Mouse (Mus musculus) neural tube, embryonic 14.5 days (tissue): ENCODE measurements at regions not wholly inside any gene's neighbourhood (a gene's known extent, or its start where the extent isn't known, plus 50 kb on each side); places are given as distances from the start of the nearest gene placed in this dataset.
"Not testable (repeated sequence)": the region's sequence is repeated elsewhere in the genome, so short reads cannot be mapped to it uniquely, and the experiment has no call there.

Experiments
- ATAC-seq: fragments of 200-750 bp; cut with Nextera tagmentation; 2 replicates; pipeline ENCODE4 v1.8.0; 2017; ENCODE audit warnings: low read depth, mild to moderate bottlenecking, moderate TSS enrichment, moderate library complexity
- H3K27ac ChIP-seq: fragments of 300-500 bp; sonication (generic); 2 replicates; pipeline ENCODE4 v1.5.1; 2014; ENCODE audit warnings: low read depth, mild to moderate bottlenecking, control low read depth, low read length, moderate library complexity, mixed read lengths
- H3K27me3 ChIP-seq: fragments of 300-500 bp; sonication (generic); 2 replicates; pipeline ENCODE4 v1.6.1; 2014; ENCODE audit warnings: low read length; ENCODE audit not compliant: control insufficient read depth, insufficient read depth
- H3K36me3 ChIP-seq: fragments of 300-500 bp; sonication (generic); 2 replicates; pipeline ENCODE4 v1.6.1; 2014; ENCODE audit warnings: low read length, mixed read lengths; ENCODE audit not compliant: control insufficient read depth, insufficient read depth
- H3K4me1 ChIP-seq: fragments of 300-500 bp; sonication (generic); 2 replicates; pipeline ENCODE4 v1.6.1; 2014; ENCODE audit warnings: low read length; ENCODE audit not compliant: control insufficient read depth, insufficient read depth
- H3K4me2 ChIP-seq: fragments of 300-500 bp; sonication (generic); 2 replicates; pipeline ENCODE4 v1.6.1; 2014; ENCODE audit warnings: mild to moderate bottlenecking, low read depth, low read length, control low read depth
- H3K4me3 ChIP-seq: fragments of 300-500 bp; sonication (generic); 2 replicates; pipeline ENCODE4 v1.5.1; 2014; ENCODE audit warnings: low read depth, low read length, control low read depth, mixed read lengths
- H3K9ac ChIP-seq: fragments of 300-500 bp; sonication (generic); replicated peaks from 2 replicates; pipeline ENCODE4 v1.6.1; 2014; ENCODE audit warnings: low read depth, mild to moderate bottlenecking, control low read depth, low read length, mixed read lengths
- H3K9me3 ChIP-seq: fragments of 300-500 bp; sonication (generic); 2 replicates; pipeline ENCODE4 v1.6.1; 2016; ENCODE audit warnings: low read length; ENCODE audit not compliant: control insufficient read depth
- WGBS: fragments of 180-500 bp; shearing (Covaris S2); extraction: QIAGEN DNeasy Blood & Tissue Kit; methylation state at CpG from one replicate; pipeline ENCODE4 v1.1.7; 2014; 5-methylcytosine and 5-hydroxymethylcytosine counted together

DNA sequence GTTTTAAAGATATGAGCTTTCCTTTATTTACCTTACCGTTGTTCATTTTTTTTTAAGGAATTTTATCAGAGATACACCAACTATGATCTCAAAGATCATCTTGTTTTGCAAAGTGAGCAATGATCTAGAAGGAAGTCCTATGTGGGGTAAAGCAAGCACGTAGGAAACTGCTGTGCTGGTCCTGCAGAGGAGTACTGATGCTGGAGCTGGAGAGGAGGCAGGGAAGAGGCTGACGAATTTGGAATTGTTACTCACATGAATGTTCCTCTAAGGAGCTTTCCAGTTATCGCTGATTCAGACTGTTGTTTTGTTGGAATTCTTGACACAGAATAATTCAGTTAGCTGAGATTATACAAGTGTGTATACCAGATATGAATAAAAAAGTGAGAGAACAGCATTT lies 680.6 kb downstream of the Efna5 start:
- 85% methylated on average over 4 of the region's 4 CpGs for WGBS

DNA sequence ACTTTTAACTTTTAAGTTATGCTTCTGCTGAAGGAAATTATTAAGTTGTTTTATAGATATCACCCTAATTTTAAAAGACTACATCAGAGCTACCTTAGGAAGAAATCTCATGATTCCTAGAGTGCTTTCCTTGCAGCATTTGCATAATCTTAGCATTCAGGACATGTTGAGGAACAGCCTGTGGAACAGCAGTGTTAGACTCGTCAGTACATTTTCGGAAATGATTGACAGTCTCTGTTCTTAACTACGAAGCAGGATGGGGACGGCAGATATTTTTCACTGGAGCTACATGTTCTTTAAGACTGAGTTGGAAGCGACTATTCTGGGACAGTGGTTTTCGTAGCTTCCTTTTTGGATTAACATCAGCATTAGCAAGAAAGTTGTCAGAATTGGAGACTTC lies 681.6 kb downstream of the Efna5 start:
- no peak overlapping the region for H3K4me3 ChIP-seq
- no peaks in the 10 kb centered on the region for H3K36me3 ChIP-seq
- H3K27me3 ChIP-seq, result no peaks in the 10 kb centered on the region
- 89% methylated on average over 6 of the region's 6 CpGs for WGBS
- no peak overlapping the region for H3K9ac ChIP-seq
- no peak overlapping the region for H3K4me2 ChIP-seq
- H3K9me3 ChIP-seq, result no peaks in the 10 kb centered on the region
- H3K27ac ChIP-seq, result no peak overlapping the region
- no peak for ATAC-seq
- H3K4me1 ChIP-seq, result no peaks in the 10 kb centered on the region

More for the DNA sequence above, 680.6 kb downstream of the Efna5 start:
- Histone ChIP-seq H3K4me2 (no peak overlapping the region), H3K9ac (no peak overlapping the region), H3K4me3 (no peak overlapping the region), H3K36me3 (no peaks in the 10 kb centered on the region), H3K4me1 (no peaks in the 10 kb centered on the region), H3K9me3 (no peaks in the 10 kb centered on the region), H3K27ac (no peak overlapping the region), H3K27me3 (no peaks in the 10 kb centered on the region)
- ATAC-seq, result no peak

DNA sequence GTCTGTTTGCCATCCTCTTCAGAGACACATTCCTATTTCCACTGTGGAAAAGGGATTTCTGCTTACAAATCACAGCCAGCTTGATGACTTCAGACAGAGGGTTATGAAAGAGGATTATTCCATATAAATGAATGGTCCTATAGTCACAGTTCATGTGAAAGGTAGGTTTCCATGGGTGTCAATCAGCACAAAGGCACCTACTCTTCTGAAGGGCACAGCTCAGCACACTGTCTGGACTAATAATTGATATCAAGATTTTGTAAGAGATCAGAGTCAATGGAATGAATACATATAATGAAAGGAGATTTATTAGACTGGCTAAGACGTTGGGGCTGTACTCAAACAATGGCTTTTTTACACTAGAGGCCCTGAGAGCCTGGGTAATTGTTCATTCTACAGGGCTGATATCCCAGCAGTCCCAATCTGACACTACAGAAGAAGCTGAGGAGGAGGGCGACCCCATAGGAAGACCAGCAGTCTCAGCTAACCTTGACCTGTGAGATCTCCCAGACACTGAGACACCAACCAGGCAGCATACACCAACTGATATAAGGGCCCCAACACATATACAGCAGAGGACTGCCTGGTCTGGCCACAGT lies 702.4 kb downstream of the Efna5 start:
- H3K9ac ChIP-seq, result no peak overlapping the region
- H3K27me3 ChIP-seq, result no peaks in the 10 kb centered on the region
- H3K27ac ChIP-seq, result no peak overlapping the region
- no peak overlapping the region for H3K4me3 ChIP-seq
- no peaks in the 10 kb centered on the region for H3K4me1 ChIP-seq
- no peaks in the 10 kb centered on the region for H3K36me3 ChIP-seq
- H3K9me3 ChIP-seq, result no peaks in the 10 kb centered on the region
- WGBS, result 53% methylated on average over 2 of the region's 2 CpGs
- ATAC-seq, result no peak
- H3K4me2 ChIP-seq, result no peak overlapping the region

GRCm38 (mm10) chr17:62176336-62176735 lies 704.8 kb downstream of the Efna5 start:
- Histone ChIP-seq H3K27ac (no peak overlapping the region), H3K4me1 (no peaks in the 10 kb centered on the region), H3K4me3 (no peak overlapping the region), H3K36me3 (no peaks in the 10 kb centered on the region), H3K9ac (no peak overlapping the region), H3K9me3 (no peaks in the 10 kb centered on the region), H3K4me2 (no peak overlapping the region), H3K27me3 (no peaks in the 10 kb centered on the region)
- 89% methylated on average over 5 of the region's 5 CpGs for WGBS
- no peak for ATAC-seq

- Histone ChIP-seq H3K27ac (no peak overlapping the region), H3K36me3 (no peaks in the 10 kb centered on the region), H3K4me1 (no peaks in the 10 kb centered on the region), H3K9me3 (no peaks in the 10 kb centered on the region), H3K4me3 (no peak overlapping the region), H3K9ac (no peak overlapping the region), H3K27me3 (no peaks in the 10 kb centered on the region), H3K4me2 (no peak overlapping the region)
- 96% methylated on average over 5 of the region's 5 CpGs for WGBS
- no peak for ATAC-seq
These were observed 708.8 kb downstream of the Efna5 start for GRCm38 (mm10) chr17:62172305-62172704.

DNA sequence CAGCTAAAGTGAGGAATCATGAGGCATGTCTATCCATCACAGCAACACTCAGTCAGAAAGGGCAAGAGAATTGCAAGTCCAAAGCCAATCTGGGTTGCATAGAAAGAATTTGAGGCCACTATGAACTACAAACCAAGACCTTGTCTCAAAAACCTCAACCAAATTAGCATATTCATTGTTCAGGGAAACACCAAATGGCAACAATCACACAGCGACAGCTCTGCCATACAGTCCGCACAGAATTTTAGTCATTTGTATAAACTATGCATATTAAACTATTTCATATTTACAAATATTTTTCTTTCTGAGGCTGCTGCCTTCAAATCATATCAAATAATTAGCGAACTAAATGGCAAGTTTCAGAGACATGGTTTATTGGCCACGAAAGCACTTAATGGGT lies 709.6 kb downstream of the Efna5 start:
- H3K27me3 ChIP-seq, result no peaks in the 10 kb centered on the region
- no peak overlapping the region for H3K4me2 ChIP-seq
- H3K9ac ChIP-seq, result no peak overlapping the region
- H3K9me3 ChIP-seq, result no peaks in the 10 kb centered on the region
- ATAC-seq, result no peak
- H3K4me3 ChIP-seq, result no peak overlapping the region
- H3K4me1 ChIP-seq, result no peaks in the 10 kb centered on the region
- H3K27ac ChIP-seq, result no peak overlapping the region
- 91% methylated on average over 4 of the region's 4 CpGs for WGBS
- H3K36me3 ChIP-seq, result no peaks in the 10 kb centered on the region

DNA sequence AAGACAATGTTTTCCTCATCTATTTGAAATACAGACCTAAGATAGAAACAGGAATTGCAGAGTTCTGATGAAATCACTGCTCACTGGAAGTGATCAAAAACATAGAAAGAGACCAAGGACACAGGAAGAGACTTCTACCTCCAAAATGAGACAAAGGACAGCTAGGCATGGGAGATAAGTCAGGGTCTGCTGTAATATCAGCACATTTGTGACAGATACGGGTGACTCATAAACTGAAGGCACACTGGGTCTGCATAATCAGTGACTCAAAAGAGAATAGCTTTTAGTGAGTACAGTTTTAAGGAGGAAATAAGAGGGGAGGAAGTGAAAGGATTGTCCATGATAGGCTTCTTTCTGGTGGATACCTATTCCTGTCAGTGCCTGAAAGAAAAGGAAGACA lies 719.7 kb downstream of the Efna5 start:
- no peak overlapping the region for H3K27ac ChIP-seq
- no peaks in the 10 kb centered on the region for H3K9me3 ChIP-seq
- WGBS, result 92% methylated on average over 1 of the region's 1 CpGs
- no peaks in the 10 kb centered on the region for H3K4me1 ChIP-seq
- no peak overlapping the region for H3K4me2 ChIP-seq
- H3K36me3 ChIP-seq, result no peaks in the 10 kb centered on the region
- no peaks in the 10 kb centered on the region for H3K27me3 ChIP-seq
- H3K4me3 ChIP-seq, result no peak overlapping the region
- H3K9ac ChIP-seq, result no peak overlapping the region
- ATAC-seq, result no peak

DNA sequence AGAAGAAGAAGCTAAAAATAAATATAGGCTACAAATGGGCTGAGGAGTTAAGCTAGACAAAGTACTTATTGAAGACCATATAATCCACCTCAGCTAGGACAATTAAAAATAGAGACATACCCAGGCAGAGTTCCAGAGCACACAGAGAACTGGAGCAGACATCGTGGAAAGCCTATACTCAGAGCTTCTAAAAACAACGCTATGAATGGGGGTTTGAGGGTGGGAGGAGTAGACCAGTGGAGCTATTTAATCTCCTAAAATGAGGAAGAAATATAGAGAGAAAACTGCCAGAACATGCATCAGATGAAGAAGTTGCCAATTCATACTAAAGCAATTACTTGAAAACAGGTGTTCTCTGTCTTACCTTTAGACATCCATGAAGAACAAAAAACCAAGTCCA lies 720.8 kb downstream of the Efna5 start:
- Histone ChIP-seq H3K4me1 (no peaks in the 10 kb centered on the region), H3K36me3 (no peaks in the 10 kb centered on the region), H3K27me3 (no peaks in the 10 kb centered on the region), H3K27ac (no peak overlapping the region), H3K9me3 (no peaks in the 10 kb centered on the region), H3K4me2 (no peak overlapping the region), H3K9ac (no peak overlapping the region), H3K4me3 (no peak overlapping the region)
- ATAC-seq, result no peak
- 90% methylated on average over 2 of the region's 2 CpGs for WGBS

DNA sequence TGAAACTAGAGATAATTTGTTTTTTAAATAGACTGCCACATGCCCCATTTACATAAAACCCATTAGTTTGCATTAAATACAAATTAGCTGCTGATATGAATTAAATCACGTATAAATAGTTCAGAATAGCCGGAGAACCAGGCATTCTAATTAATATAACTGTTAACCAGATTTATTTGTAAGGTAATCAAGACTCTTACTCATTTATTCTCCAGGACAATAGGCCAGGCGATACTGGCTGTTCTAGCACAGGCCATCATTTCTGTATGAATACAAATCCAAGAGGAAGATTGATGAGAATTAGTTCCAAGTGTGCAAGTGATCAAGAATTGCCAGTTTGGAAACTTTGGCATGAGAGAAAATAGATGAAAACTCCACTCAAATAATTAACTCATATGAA lies 746.1 kb downstream of the Efna5 start:
- Histone ChIP-seq H3K27me3 (no peaks in the 10 kb centered on the region), H3K9ac (no peak overlapping the region), H3K4me1 (no peaks in the 10 kb centered on the region), H3K27ac (no peak overlapping the region), H3K9me3 (no peaks in the 10 kb centered on the region), H3K36me3 (no peaks in the 10 kb centered on the region), H3K4me2 (no peak overlapping the region), H3K4me3 (no peak overlapping the region)
- 42% methylated on average over 3 of the region's 3 CpGs for whole genome bisulfite sequencing
- no peak for ATAC-seq

GRCm38 (mm10) chr17:62111703-62112102 lies 769.4 kb downstream of the Efna5 start:
- not testable (repeated sequence) for H3K36me3 ChIP-seq, H3K27ac ChIP-seq, H3K4me1 ChIP-seq, ATAC-seq, H3K9ac ChIP-seq, H3K9me3 ChIP-seq, H3K4me2 ChIP-seq, H3K4me3 ChIP-seq, H3K27me3 ChIP-seq
- WGBS, result 95% methylated on average over 3 of the region's 3 CpGs
